ENCODE assay signal across 11 mouse cellular contexts in the genomic region with DNA sequence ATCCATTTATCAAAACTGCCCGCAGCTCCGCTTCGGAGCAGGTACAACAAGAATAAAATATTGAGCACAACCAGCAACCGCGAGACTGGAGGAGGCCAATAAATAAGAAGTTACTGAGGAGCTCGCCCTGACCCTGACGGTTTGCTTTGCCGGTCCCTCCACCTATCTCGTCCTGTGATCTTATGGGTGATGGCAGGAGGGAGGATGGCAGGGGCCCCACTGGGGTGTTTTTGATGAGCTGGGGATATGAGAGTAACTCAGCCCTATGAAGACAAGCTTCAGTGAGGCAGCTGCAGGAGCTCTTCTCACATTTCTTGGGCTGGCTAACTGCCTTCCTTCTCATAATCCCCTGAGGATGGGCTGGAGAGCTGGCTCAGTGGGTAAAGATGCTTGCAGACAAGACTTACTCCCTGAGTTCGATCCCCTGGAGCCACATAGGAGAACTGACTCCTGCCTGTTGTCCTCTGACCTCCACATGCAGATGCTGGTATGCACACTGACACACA.
DNase-seq lines count a peak whose midpoint lies in the region; ATAC-seq and TF ChIP-seq lines count a peak whose summit lies in the region.
"Had no signal": no experiment of that assay in that cellular context is flagged by ENCODE, and none has a peak within 500 bp of the region (broad histone marks: within the 10 kb centered on the region; RNA-seq: fewer than 3 reads in every experiment).

No protein-coding gene starts in this region.

- H3K4me2 ChIP-seq in heart, embryonic 12.5 days = peak overlapping the region; percentile 57
- H3K4me2 ChIP-seq in lung, embryonic 14.5 days = peak overlapping the region; percentile 37
- H3K4me2 ChIP-seq in embryonic facial prominence, embryonic 11.5 days (ENCODE audit: low read depth, low read length) = no peak overlapping the region
- 0 out of 2 replicates have a peak overlapping the region, but pooled peaks have one; percentile 41 for H3K4me2 ChIP-seq in limb, embryonic 12.5 days
- H3K4me2 ChIP-seq: forebrain, embryonic 13.5 days; liver, embryonic 12.5 days; midbrain, embryonic 12.5 days had no signal

- peak overlapping the region; percentile 30; the same call in 1 of the 2 replicates for H3K4me3 ChIP-seq in heart, embryonic 12.5 days
- H3K4me3 ChIP-seq in lung, embryonic 14.5 days (ENCODE audit: low read depth, low read length) = no peak overlapping the region
- no peak overlapping the region for H3K4me3 ChIP-seq in embryonic facial prominence, embryonic 11.5 days (ENCODE audit: low read depth, low read length)
- no peak overlapping the region for H3K4me3 ChIP-seq in limb, embryonic 12.5 days (replicated peaks)
- H3K4me3 ChIP-seq: forebrain, embryonic 13.5 days; liver, embryonic 12.5 days; midbrain, embryonic 12.5 days had no signal

- H3K9me3 ChIP-seq in heart, embryonic 12.5 days (replicated peaks) = peaks cover 6% of the 10 kb centered on the region; the same call in 1 of the 2 replicates
- no peaks in the 10 kb centered on the region for H3K9me3 ChIP-seq in lung, embryonic 14.5 days (ENCODE audit: low read depth, low read length)
- H3K9me3 ChIP-seq in embryonic facial prominence, embryonic 11.5 days (replicated peaks; ENCODE audit: control insufficient read depth, low read length) = no peaks in the 10 kb centered on the region
- no peaks in the 10 kb centered on the region; the same call in 1 of the 2 replicates for H3K9me3 ChIP-seq in limb, embryonic 12.5 days
- H3K9me3 ChIP-seq: forebrain, embryonic 13.5 days; liver, embryonic 12.5 days; midbrain, embryonic 12.5 days had no signal

- intact Hi-C loops in heart, postnatal 36 days (cut with DNase I) = no loop called here

- ATAC-seq in heart, embryonic 12.5 days (ENCODE audit: insufficient number of reproducible peaks, low FRiP score) = no peak
- peak; percentile 12; the same call in 1 of the 2 replicates for ATAC-seq in lung, embryonic 14.5 days (ENCODE audit: insufficient read depth)
- ATAC-seq in embryonic facial prominence, embryonic 11.5 days (replicated peaks; ENCODE audit: insufficient number of reproducible peaks, low FRiP score, low TSS enrichment, low read depth) = no peak
- ATAC-seq in limb, embryonic 12.5 days (ENCODE audit: insufficient number of reproducible peaks, insufficient read depth, low FRiP score, low TSS enrichment, low read depth) = no peak

- no peaks in the 10 kb centered on the region for H3K27me3 ChIP-seq in heart, embryonic 12.5 days (replicated peaks)
- H3K27me3 ChIP-seq in lung, embryonic 14.5 days (ENCODE audit: insufficient read depth, low read length) = no peaks in the 10 kb centered on the region
- no peaks in the 10 kb centered on the region for H3K27me3 ChIP-seq in embryonic facial prominence, embryonic 11.5 days (ENCODE audit: control insufficient read depth, insufficient read depth, low read length)
- peaks cover 15% of the 10 kb centered on the region for H3K27me3 ChIP-seq in limb, embryonic 12.5 days
- H3K27me3 ChIP-seq: forebrain, embryonic 13.5 days; liver, embryonic 12.5 days had no signal

- H3K27ac ChIP-seq in heart, embryonic 12.5 days (ENCODE audit: poor library complexity, severe bottlenecking) = peak overlapping the region; percentile 95
- peak overlapping the region; percentile 82 for H3K27ac ChIP-seq in lung, embryonic 14.5 days (ENCODE audit: low read depth)
- 0 out of 2 replicates have a peak overlapping the region, but pooled peaks have one; percentile 56 for H3K27ac ChIP-seq in embryonic facial prominence, embryonic 11.5 days (replicated peaks; ENCODE audit: low read depth, low read length)
- peak overlapping the region; percentile 84 for H3K27ac ChIP-seq in limb, embryonic 12.5 days
- H3K27ac ChIP-seq: liver, embryonic 12.5 days; midbrain, embryonic 12.5 days had no signal

- peaks cover 24% of the 10 kb centered on the region for H3K4me1 ChIP-seq in heart, embryonic 12.5 days (replicated peaks)
- peaks cover 7% of the 10 kb centered on the region; the same call in 1 of the 2 replicates for H3K4me1 ChIP-seq in lung, embryonic 14.5 days (ENCODE audit: insufficient read depth)
- peaks cover 5% of the 10 kb centered on the region for H3K4me1 ChIP-seq in embryonic facial prominence, embryonic 11.5 days (ENCODE audit: control insufficient read depth, insufficient read depth, low read length)
- H3K4me1 ChIP-seq in limb, embryonic 12.5 days (replicated peaks) = peaks cover 55% of the 10 kb centered on the region
- H3K4me1 ChIP-seq: liver, embryonic 12.5 days had no signal

- no peaks in the 10 kb centered on the region for H3K36me3 ChIP-seq in heart, embryonic 12.5 days
- no peaks in the 10 kb centered on the region for H3K36me3 ChIP-seq in lung, embryonic 14.5 days (ENCODE audit: insufficient read depth)
- H3K36me3 ChIP-seq in embryonic facial prominence, embryonic 11.5 days (replicated peaks; ENCODE audit: control insufficient read depth, insufficient read depth, low read depth, low read length) = no peaks in the 10 kb centered on the region
- H3K36me3 ChIP-seq in limb, embryonic 12.5 days = no peaks in the 10 kb centered on the region
- H3K36me3 ChIP-seq: liver, embryonic 12.5 days; midbrain, embryonic 12.5 days had no signal

- H3K9ac ChIP-seq in heart, embryonic 12.5 days = 0 out of 2 replicates have a peak overlapping the region, but pooled peaks have one; percentile 20
- H3K9ac ChIP-seq in lung, embryonic 14.5 days = no peak overlapping the region
- no peak overlapping the region for H3K9ac ChIP-seq in embryonic facial prominence, embryonic 11.5 days (replicated peaks; ENCODE audit: low read length)
- peak overlapping the region; percentile 32; the same call in 1 of the 2 replicates for H3K9ac ChIP-seq in limb, embryonic 12.5 days (replicated peaks)
- H3K9ac ChIP-seq: forebrain, embryonic 13.5 days; liver, embryonic 12.5 days; midbrain, embryonic 12.5 days had no signal

- TF ChIP-seq CTCF in lung, embryonic 14.5 days (IDR thresholded peaks at IDR 0.05; ENCODE audit: low read depth) = no peak

- no peak for DNase-seq in heart, postnatal 36 days
- DNase-seq in lung, embryonic 14.5 days = peak; percentile 61
- DNase-seq in lung, postnatal 25 days (ENCODE audit: low spot score) = no peak
- DNase-seq in embryonic facial prominence, embryonic 11.5 days (ENCODE audit: low spot score) = no peak
- DNase-seq in c-Kit-positive CD71-positive TER-119-positive erythroid progenitor cells, embryonic 14.5 days (ENCODE audit: low spot score) = no peak
- DNase-seq in ovary, adult 18-20 months (ENCODE audit: low spot score) = no peak

- 55% methylated on average over 10 of the region's 10 CpGs for WGBS in heart, embryonic 12.5 days
- 25% methylated on average over 10 of the region's 10 CpGs for WGBS in lung, embryonic 14.5 days
- 79% methylated on average over 10 of the region's 10 CpGs for WGBS in embryonic facial prominence, embryonic 11.5 days
- 66% methylated on average over 10 of the region's 10 CpGs for WGBS in limb, embryonic 12.5 days

Comparison
In these comparisons a context has a peak if more than half of its experiments do, and no peak if none do; other contexts are left out.
1. H3K9ac ChIP-seq: peak in heart, embryonic 12.5 days (single experiment) and limb, embryonic 12.5 days (single experiment); none in lung, embryonic 14.5 days (single experiment) and embryonic facial prominence, embryonic 11.5 days (single experiment).
2. Peak in every context shown above with its lines, with median percentiles within 50 percentile points of each other: H3K27ac ChIP-seq.